Mouse (Mus musculus): ENCODE measurements at regions not wholly inside any gene's neighbourhood (a gene's known extent, or its start where the extent isn't known, plus 50 kb on each side); places are given as distances from the start of the nearest gene placed in this dataset.

DNA sequence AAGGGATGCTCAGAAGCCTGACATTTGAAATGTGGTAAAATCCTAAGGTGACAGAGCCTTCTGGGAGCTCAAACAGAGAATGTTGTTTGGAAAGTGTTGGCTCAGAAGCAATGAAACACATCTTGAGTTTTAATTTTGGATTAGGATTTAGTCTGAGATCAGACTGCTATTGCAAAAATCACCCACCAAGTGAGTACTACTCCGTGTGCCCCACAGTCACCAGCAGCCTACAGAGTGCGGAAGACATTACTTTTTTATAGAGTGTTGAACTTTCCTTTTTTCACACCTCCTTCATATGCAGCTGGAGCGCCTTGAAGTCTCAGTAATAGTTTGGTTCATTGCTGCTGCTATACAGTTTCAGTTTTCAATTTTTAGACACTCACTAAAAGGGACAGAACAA, 805.1 kb upstream of the Pcdh17 start:
- DNase-seq (ENCODE audit: low spot score in 2 of 2) = peak in 1 of 2 experiments; percentile 29

DNA sequence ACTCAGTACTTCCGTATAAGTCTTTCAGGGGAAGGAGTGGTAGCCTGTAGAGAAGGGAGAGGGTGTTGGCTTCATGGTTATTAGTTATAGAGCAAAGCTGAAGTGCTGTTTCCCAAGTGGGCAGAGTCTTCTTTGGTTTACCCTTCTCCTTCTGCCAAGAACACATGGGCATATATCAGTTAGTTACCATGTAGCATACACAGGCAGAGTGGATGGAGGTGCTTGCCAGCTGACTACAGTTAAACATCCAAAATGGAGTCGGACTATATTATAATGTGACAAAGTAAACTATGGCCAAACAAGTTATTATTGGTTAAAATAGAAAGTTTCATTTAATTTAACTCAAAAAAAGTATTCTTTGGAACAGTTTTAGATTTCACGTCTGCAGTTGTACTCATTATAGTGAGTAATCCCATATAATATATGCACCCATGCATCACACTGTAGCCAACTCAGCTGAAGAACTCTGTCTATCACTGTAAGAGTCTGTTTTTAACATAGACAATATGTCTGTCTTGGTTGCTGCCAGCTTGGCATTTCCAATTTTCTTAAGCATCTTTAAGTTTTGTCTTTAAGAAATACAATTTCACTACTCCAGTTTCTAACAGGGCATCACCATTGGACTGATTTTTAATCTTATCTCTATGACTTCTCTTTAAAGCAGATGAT, 803.4 kb upstream of the Pcdh17 start:
- no peak for DNase-seq (ENCODE audit: low spot score in 2 of 2)

DNA sequence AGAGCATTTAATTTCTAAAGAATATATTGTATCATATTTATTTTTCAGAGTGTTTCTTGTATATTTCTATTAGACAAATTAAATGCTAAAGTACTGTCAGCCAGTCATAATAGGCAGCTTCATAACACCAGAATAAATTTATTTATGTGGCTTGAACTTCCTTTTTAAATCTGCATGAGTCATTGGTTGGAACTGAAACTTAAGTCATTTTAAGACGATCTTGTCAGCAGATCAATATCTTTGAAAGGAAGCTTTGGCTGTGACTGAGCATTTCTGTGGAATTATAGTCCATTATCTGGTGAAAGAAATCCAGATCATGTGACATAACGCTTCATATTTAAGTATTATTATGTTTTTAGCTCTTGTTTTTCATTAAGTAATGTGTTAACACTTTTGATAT, 794.7 kb upstream of the Pcdh17 start:
- DNase-seq (ENCODE audit: low spot score in 2 of 2) = no peak

DNA sequence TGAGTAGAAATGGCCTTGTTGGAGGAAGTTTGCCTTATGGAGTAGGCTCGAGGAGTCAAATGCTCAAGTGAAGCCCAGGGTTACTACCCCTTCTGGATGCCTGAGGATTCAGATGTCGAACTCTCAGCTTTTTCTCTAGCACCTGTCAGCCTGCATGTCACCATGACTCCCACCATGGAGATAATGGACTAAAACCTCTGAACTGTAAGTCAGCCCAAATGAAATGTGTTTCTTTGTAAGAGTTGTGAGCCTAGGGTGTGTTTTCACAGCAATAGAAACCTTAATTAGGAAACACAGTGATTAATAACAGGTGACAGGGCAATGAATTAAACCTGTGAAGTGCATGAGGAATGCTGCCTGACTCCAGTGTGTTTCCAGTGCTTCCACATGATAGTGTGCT, 779.3 kb upstream of the Pcdh17 start:
- no peak for DNase-seq (ENCODE audit: low spot score in 2 of 2)

All from layer of hippocampus, adult 18-20 months (tissue).